Mouse (Mus musculus) liver, embryonic 14.5 days (tissue): Measurements from ENCODE around the gene Ift80.

Experiments used
- CTCF ChIP-seq: IDR thresholded peaks from 2 replicates; pipeline ENCODE4 v1.5.1; 2016; ENCODE audit warnings: antibody characterized with exemption, low read depth, control low read depth
- EP300 ChIP-seq: IDR thresholded peaks from 2 replicates; pipeline ENCODE4 v1.6.1; 2016; ENCODE audit warnings: antibody characterized with exemption, low read depth

GRCm38 (mm10) chr3:69026133-69026783 lies 21.9 kb upstream of the Ift80 start:
- TF ChIP-seq CTCF (peak; percentile 26), EP300 (no peak)
